9 mouse cellular contexts compared by ENCODE assay signal in genomic region chr6:86085518-86085917, GRCm38 (mm10). TPM values are rescaled to one million over a fixed set of nuclear protein-coding genes. Genes with fewer than 3 reads are reported as not detected.
DNase-seq lines count a peak whose midpoint lies in the region; ATAC-seq and TF ChIP-seq lines count a peak whose summit lies in the region.
"Had no signal": no experiment of that assay in that cellular context is flagged by ENCODE, and none has a peak within 500 bp of the region (broad histone marks: within the 10 kb centered on the region; RNA-seq: fewer than 3 reads in every experiment).

No protein-coding gene starts in this region.

- dilution Hi-C loops in CH12.LX (cut with MboI; ENCODE audit: extremely low pct_ligation_motif_present, extremely low pct_unique_long_range_greater_than_20kb, low sequenced_read_pairs): no loop called here

- WGBS in hindbrain, embryonic 10.5 days: 63% methylated on average over 6 of the region's 6 CpGs
- 58% methylated on average over 6 of the region's 6 CpGs for WGBS in hindbrain, embryonic 13.5 days
- WGBS in embryonic facial prominence, embryonic 11.5 days: 58% methylated on average over 6 of the region's 6 CpGs
- WGBS in limb, embryonic 10.5 days: 70% methylated on average over 6 of the region's 6 CpGs

- peaks cover 23% of the 10 kb centered on the region; the same call in 1 of the 2 replicates for H3K36me3 ChIP-seq in hindbrain, embryonic 10.5 days
- H3K36me3 ChIP-seq in hindbrain, embryonic 13.5 days: peaks cover 45% of the 10 kb centered on the region
- no peaks in the 10 kb centered on the region for H3K36me3 ChIP-seq in CH12.LX (replicated peaks in 1 of 2; ENCODE audit: control insufficient read depth in 1 of 2, insufficient read depth in 1 of 2, low read length in 1 of 2)
- H3K36me3 ChIP-seq in embryonic facial prominence, embryonic 11.5 days (replicated peaks; ENCODE audit: control insufficient read depth, insufficient read depth, low read depth, low read length): no peaks in the 10 kb centered on the region
- no peaks in the 10 kb centered on the region for H3K36me3 ChIP-seq in limb, embryonic 10.5 days
- H3K36me3 ChIP-seq: embryonic facial prominence, embryonic 15.5 days had no signal

- no peak overlapping the region for H3K4me2 ChIP-seq in hindbrain, embryonic 13.5 days
- H3K4me2 ChIP-seq in CH12.LX (ENCODE audit: insufficient read depth, low read depth, poor library complexity, severe bottlenecking): no peak overlapping the region
- H3K4me2 ChIP-seq in embryonic facial prominence, embryonic 11.5 days (ENCODE audit: low read depth, low read length): no peak overlapping the region
- H3K4me2 ChIP-seq: embryonic facial prominence, embryonic 15.5 days had no signal

- in situ Hi-C loops in CH12.LX (cut with MboI; ENCODE audit: low pct_ligation_motif_present, low pct_unique_long_range_greater_than_20kb, low sequenced_read_pairs): no loop called here

- TF ChIP-seq CTCF in CH12.LX (conservative IDR thresholded peaks at IDR 0.05 in 1 of 2, IDR thresholded peaks at IDR 0.05 in 1 of 2; ENCODE audit: low read depth in 2 of 2, low read length in 2 of 2): peak; percentile 80 to 92

- H3K4me3 ChIP-seq in hindbrain, embryonic 10.5 days: no peak overlapping the region
- H3K4me3 ChIP-seq in hindbrain, embryonic 13.5 days: no peak overlapping the region
- no peak overlapping the region for H3K4me3 ChIP-seq in CH12.LX (replicated peaks in 1 of 3; ENCODE audit: low read depth in 2 of 3, low read length in 2 of 3, poor library complexity in 1 of 3)
- no peak overlapping the region for H3K4me3 ChIP-seq in embryonic facial prominence, embryonic 11.5 days (ENCODE audit: low read depth, low read length)
- no peak overlapping the region for H3K4me3 ChIP-seq in limb, embryonic 10.5 days
- H3K4me3 ChIP-seq: embryonic facial prominence, embryonic 15.5 days had no signal

- peak; percentile 70 for TF ChIP-seq RAD21 in CH12.LX (IDR thresholded peaks at IDR 0.05; ENCODE audit: low read depth, low read length)

- no peak for TF ChIP-seq POLR2A in CH12.LX (IDR thresholded peaks at IDR 0.05; ENCODE audit: low read depth, low read length)

- no peak overlapping the region for H3K27ac ChIP-seq in hindbrain, embryonic 10.5 days
- H3K27ac ChIP-seq in hindbrain, embryonic 13.5 days: no peak overlapping the region
- no peak overlapping the region for H3K27ac ChIP-seq in CH12.LX (ENCODE audit: insufficient read depth, low read depth)
- no peak overlapping the region for H3K27ac ChIP-seq in embryonic facial prominence, embryonic 11.5 days (replicated peaks; ENCODE audit: low read depth, low read length)
- no peak overlapping the region for H3K27ac ChIP-seq in limb, embryonic 10.5 days
- H3K27ac ChIP-seq: embryonic facial prominence, embryonic 15.5 days had no signal

- peak; percentile 75 for DNase-seq in hindbrain, embryonic 10.5 days (ENCODE audit: low spot score)
- DNase-seq in CH12.LX (ENCODE audit: extremely low read depth): peak; percentile 57
- DNase-seq in adrenal gland, postnatal 4 days (ENCODE audit: low spot score in 2 of 2): peak; percentile 33 to 60
- DNase-seq in embryonic facial prominence, embryonic 11.5 days (ENCODE audit: low spot score): peak; percentile 53
- DNase-seq in limb, embryonic 10.5 days (ENCODE audit: low spot score): peak; percentile 50
- DNase-seq in ovary, postnatal 14 days (ENCODE audit: low spot score): peak; percentile 21
- DNase-seq in urinary bladder, postnatal 10 days (ENCODE audit: low spot score): peak; percentile 18

- H3K27me3 ChIP-seq in hindbrain, embryonic 10.5 days (ENCODE audit: insufficient read depth, poor library complexity, severe bottlenecking): no peaks in the 10 kb centered on the region
- H3K27me3 ChIP-seq in hindbrain, embryonic 13.5 days: no peaks in the 10 kb centered on the region
- H3K27me3 ChIP-seq in CH12.LX (replicated peaks): peaks cover 60% of the 10 kb centered on the region
- no peaks in the 10 kb centered on the region for H3K27me3 ChIP-seq in embryonic facial prominence, embryonic 11.5 days (ENCODE audit: control insufficient read depth, insufficient read depth, low read length)
- no peaks in the 10 kb centered on the region for H3K27me3 ChIP-seq in limb, embryonic 10.5 days (ENCODE audit: low read depth, poor library complexity, severe bottlenecking)
- H3K27me3 ChIP-seq: embryonic facial prominence, embryonic 15.5 days had no signal

- H3K79me2 ChIP-seq in CH12.LX (replicated peaks; ENCODE audit: control insufficient read depth, extremely low read depth, insufficient read depth, poor library complexity, severe bottlenecking): no peaks in the 10 kb centered on the region

- ATAC-seq in hindbrain, embryonic 13.5 days (ENCODE audit: low FRiP score): no peak
- no peak for ATAC-seq in embryonic facial prominence, embryonic 11.5 days (replicated peaks; ENCODE audit: insufficient number of reproducible peaks, low FRiP score, low TSS enrichment, low read depth)

- H3K9me3 ChIP-seq in hindbrain, embryonic 10.5 days: no peaks in the 10 kb centered on the region
- no peaks in the 10 kb centered on the region for H3K9me3 ChIP-seq in hindbrain, embryonic 13.5 days
- H3K9me3 ChIP-seq in CH12.LX (replicated peaks; ENCODE audit: low read length): no peaks in the 10 kb centered on the region
- H3K9me3 ChIP-seq in embryonic facial prominence, embryonic 11.5 days (replicated peaks; ENCODE audit: control insufficient read depth, low read length): no peaks in the 10 kb centered on the region
- H3K9me3 ChIP-seq in limb, embryonic 10.5 days (replicated peaks): no peaks in the 10 kb centered on the region
- H3K9me3 ChIP-seq: embryonic facial prominence, embryonic 15.5 days had no signal

- 0 out of 2 replicates have a peak, but pooled peaks cover 2% of the 10 kb centered on the region for H3K4me1 ChIP-seq in hindbrain, embryonic 10.5 days (replicated peaks)
- peaks cover 23% of the 10 kb centered on the region for H3K4me1 ChIP-seq in hindbrain, embryonic 13.5 days (replicated peaks)
- H3K4me1 ChIP-seq in CH12.LX (ENCODE audit: control insufficient read depth in 1 of 2, insufficient read depth in 2 of 2): no peaks in the 10 kb centered on the region
- H3K4me1 ChIP-seq in embryonic facial prominence, embryonic 11.5 days (ENCODE audit: control insufficient read depth, insufficient read depth, low read length): no peaks in the 10 kb centered on the region; the same call in 1 of the 2 replicates
- H3K4me1 ChIP-seq in limb, embryonic 10.5 days: no peaks in the 10 kb centered on the region

- no peak overlapping the region for H3K9ac ChIP-seq in hindbrain, embryonic 13.5 days
- H3K9ac ChIP-seq in CH12.LX (ENCODE audit: insufficient read depth, low read depth): no peak overlapping the region
- no peak overlapping the region for H3K9ac ChIP-seq in embryonic facial prominence, embryonic 11.5 days (replicated peaks; ENCODE audit: low read length)
- H3K9ac ChIP-seq: embryonic facial prominence, embryonic 15.5 days had no signal

- no peak for TF ChIP-seq EP300 in CH12.LX (IDR thresholded peaks at IDR 0.05; ENCODE audit: low read length)

TF ChIP-seq in CH12.LX, 34 proteins besides CTCF, POLR2A, EP300 and RAD21:
- no peak for TF ChIP-seq CHD1 (IDR thresholded peaks at IDR 0.05; ENCODE audit: low read depth, low read length)
- peak; percentile 61 for TF ChIP-seq SMC3 (IDR thresholded peaks at IDR 0.05; ENCODE audit: low read depth, low read length)
- TF ChIP-seq HCFC1 (IDR thresholded peaks at IDR 0.05; ENCODE audit: low read depth, low read length): no peak
- TF ChIP-seq RCOR1 (conservative IDR thresholded peaks at IDR 0.05; ENCODE audit: low read depth, low read length): no peak

RNA-seq across cellular contexts. Expression of gene Add2, which starts 57.0 kb away (rescaled TPM):
- polyA plus RNA-seq in hindbrain, embryonic 10.5 days (2016; fragmentation: Nextera tagmentation; extraction: Ambion mirVana): 43.6 and 84.1 TPM in 2 replicates
- polyA plus RNA-seq in hindbrain, embryonic 13.5 days (2015; fragmentation: Nextera tagmentation; extraction: Ambion mirVana): 173 and 185 TPM in 2 replicates
- total RNA-seq in CH12.LX (2012; rRNA removed): 0.08 TPM in 1 of 2 replicates, not detected in the other
- not detected in 2 replicates for total RNA-seq in CH12.LX (2014; rRNA removed)
- polyA plus RNA-seq in CH12.LX (2012; ENCODE audit: insufficient read length, low read depth): 0.11 TPM in 2 replicates
- 10 to 100 TPM in 1 of 2 experiments, 1 to 10 TPM in 1; 9.7 to 18.2 TPM for total RNA-seq in adrenal gland, postnatal 4 days (2021)
- 19.1 and 22.1 TPM in 2 replicates for polyA plus RNA-seq in embryonic facial prominence, embryonic 11.5 days (2014; fragmentation: Nextera tagmentation; extraction: Ambion mirVana)
- 6.1 and 7.7 TPM in 2 replicates for polyA plus RNA-seq in limb, embryonic 10.5 days (2016; fragmentation: Nextera tagmentation; extraction: Ambion mirVana)

Comparison
In these comparisons a context has a peak if more than half of its experiments do, and no peak if none do; other contexts are left out.
1. DNase-seq: peak in every context shown above with its lines; median percentile 75 in hindbrain, embryonic 10.5 days; 57 in CH12.LX; 53 in embryonic facial prominence, embryonic 11.5 days; 50 in limb, embryonic 10.5 days; 46 in adrenal gland, postnatal 4 days; 21 in ovary, postnatal 14 days; 18 in urinary bladder, postnatal 10 days.